Mouse (Mus musculus) midbrain, postnatal 0 days (tissue): ENCODE measurements around the gene Sf3b3. TPM values are rescaled to one million over a fixed set of nuclear protein-coding genes. Genes with fewer than 3 reads are reported as not detected.
"Not testable (repeated sequence)": the region's sequence is repeated elsewhere in the genome, so short reads cannot be mapped to it uniquely, and the experiment has no call there.

Source experiments
- ATAC-seq: fragments of 200-750 bp; cut with Nextera tagmentation; 2 replicates; pipeline ENCODE4 v1.8.0; 2017; ENCODE audit warnings: moderate number of reproducible peaks, mild to moderate bottlenecking, moderate TSS enrichment, moderate library complexity; ENCODE audit not compliant: low FRiP score
- DNase-seq: peaks from one replicate; pipeline ENCODE4 v3.0.0-alpha.2; 2015; ENCODE audit warnings: low spot score
- H3K27ac ChIP-seq: fragments of 300-500 bp; sonication (generic); 2 replicates; pipeline ENCODE4 v1.5.1; 2014; ENCODE audit warnings: low read depth, mild to moderate bottlenecking, low read length, mixed read lengths
- H3K27me3 ChIP-seq: fragments of 300-500 bp; sonication (generic); 2 replicates; pipeline ENCODE4 v1.6.1; 2014; ENCODE audit warnings: low read length, control low read depth, mixed read lengths; ENCODE audit not compliant: insufficient read depth
- H3K36me3 ChIP-seq: fragments of 300-500 bp; sonication (generic); 2 replicates; pipeline ENCODE4 v1.6.1; 2014; ENCODE audit warnings: low read length, control low read depth, mixed read lengths; ENCODE audit not compliant: insufficient read depth
- H3K4me1 ChIP-seq: fragments of 300-500 bp; sonication (generic); 2 replicates; pipeline ENCODE4 v1.6.1; 2014; ENCODE audit warnings: mild to moderate bottlenecking, control low read depth, antibody characterized with exemption, low read length, mixed read lengths; ENCODE audit not compliant: insufficient read depth
- H3K4me2 ChIP-seq: fragments of 300-500 bp; sonication (generic); 2 replicates; pipeline ENCODE4 v1.6.1; 2014; ENCODE audit warnings: low read depth, mild to moderate bottlenecking, low read length, mixed read lengths; ENCODE audit not compliant: poor library complexity, severe bottlenecking
- H3K4me3 ChIP-seq: fragments of 300-500 bp; sonication (generic); 2 replicates; pipeline ENCODE4 v1.5.1; 2014; ENCODE audit warnings: low read depth, mild to moderate bottlenecking, low read length, moderate library complexity
- H3K9ac ChIP-seq: fragments of 300-500 bp; sonication (generic); replicated peaks from 2 replicates; pipeline ENCODE4 v1.6.1; 2014; ENCODE audit warnings: mild to moderate bottlenecking, low read length, moderate library complexity, mixed read lengths; ENCODE audit not compliant: poor library complexity, severe bottlenecking
- H3K9me3 ChIP-seq: fragments of 300-500 bp; sonication (generic); 2 replicates; pipeline ENCODE4 v1.6.1; 2016; ENCODE audit warnings: low read length, control low read depth
- CTCF ChIP-seq: IDR thresholded peaks from 2 replicates; pipeline ENCODE4 v1.5.1; 2016; ENCODE audit warnings: antibody characterized with exemption, mild to moderate bottlenecking
- WGBS: fragments of 180-500 bp; shearing (Covaris S2); extraction: QIAGEN DNeasy Blood & Tissue Kit; methylation state at CpG from one replicate; pipeline ENCODE4 v1.1.7; 2014; 5-methylcytosine and 5-hydroxymethylcytosine counted together
- polyA plus RNA-seq: library from polyadenylated mRNA; unstranded; fragments of >200 nt; fragmentation: Nextera tagmentation; extraction: Ambion mirVana; gene quantifications from 2 replicates; pipeline ENCODE4 v1.2.1, GENCODE M21; 2015
- total RNA-seq: library from RNA; depleted of rRNA; stranded (reverse); fragments of >200 nt; gene quantifications from 2 replicates; pipeline ENCODE4 v1.2.3, GENCODE M21; 2014

The Sf3b3 gene
- total and polyA plus RNA-seq, 2 experiments from 2014 or later, result 65.0 to 82.9 TPM

- ATAC-seq (no peak), DNase-seq (no peak)
- no peak for TF ChIP-seq CTCF
- Histone ChIP-seq H3K36me3 (no peaks in the 10 kb centered on the region), H3K27ac (no peak overlapping the region), H3K27me3 (no peaks in the 10 kb centered on the region), H3K4me1 (no peaks in the 10 kb centered on the region), H3K9ac (no peak overlapping the region), H3K4me3 (no peak overlapping the region), H3K4me2 (no peak overlapping the region), H3K9me3 (no peaks in the 10 kb centered on the region)
- WGBS, result 77% methylated on average over 6 of the region's 6 CpGs
These were observed 56.3 kb downstream of the Sf3b3 start for GRCm38 (mm10) chr8:110790270-110790669.

GRCm38 (mm10) chr8:110789571-110789970, 57.0 kb downstream of the Sf3b3 start:
- no peak overlapping the region for H3K27ac ChIP-seq
- no peaks in the 10 kb centered on the region for H3K4me1 ChIP-seq
- ATAC-seq, result no peak
- H3K27me3 ChIP-seq, result no peaks in the 10 kb centered on the region
- H3K9me3 ChIP-seq, result no peaks in the 10 kb centered on the region
- H3K9ac ChIP-seq, result no peak overlapping the region
- no peak overlapping the region for H3K4me2 ChIP-seq
- no peak for DNase-seq
- H3K4me3 ChIP-seq, result no peak overlapping the region
- WGBS, result 55% methylated on average over 12 of the region's 12 CpGs
- TF ChIP-seq CTCF, result no peak
- H3K36me3 ChIP-seq, result no peaks in the 10 kb centered on the region

DNA sequence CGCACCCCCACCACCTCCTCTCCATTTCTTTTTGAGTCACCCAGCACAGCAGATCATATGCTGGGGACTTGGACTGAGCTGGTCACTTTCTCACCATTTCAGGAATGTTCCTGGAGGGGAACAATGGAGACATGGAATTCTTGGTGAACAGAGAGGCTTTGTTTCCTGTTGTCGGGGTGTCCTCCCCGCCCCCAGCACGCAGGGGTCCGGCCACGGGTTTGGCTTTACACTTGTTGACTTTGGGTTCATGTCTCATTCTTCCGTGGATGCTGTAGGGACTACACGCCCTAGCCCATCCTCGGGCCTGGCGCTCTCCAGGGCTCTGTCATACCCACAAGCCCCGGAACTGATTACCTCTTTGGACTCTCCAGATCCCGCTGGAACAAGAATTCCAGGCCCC, 57.6 kb downstream of the Sf3b3 start:
- H3K27ac ChIP-seq, result no peak overlapping the region
- no peak overlapping the region for H3K4me3 ChIP-seq
- DNase-seq (no peak), ATAC-seq (no peak)
- no peaks in the 10 kb centered on the region for H3K27me3 ChIP-seq
- no peaks in the 10 kb centered on the region for H3K36me3 ChIP-seq
- no peak overlapping the region for H3K9ac ChIP-seq
- WGBS, result 66% methylated on average over 12 of the region's 12 CpGs
- no peak for TF ChIP-seq CTCF
- no peak overlapping the region for H3K4me2 ChIP-seq
- H3K4me1 ChIP-seq, result no peaks in the 10 kb centered on the region
- no peaks in the 10 kb centered on the region for H3K9me3 ChIP-seq

DNA sequence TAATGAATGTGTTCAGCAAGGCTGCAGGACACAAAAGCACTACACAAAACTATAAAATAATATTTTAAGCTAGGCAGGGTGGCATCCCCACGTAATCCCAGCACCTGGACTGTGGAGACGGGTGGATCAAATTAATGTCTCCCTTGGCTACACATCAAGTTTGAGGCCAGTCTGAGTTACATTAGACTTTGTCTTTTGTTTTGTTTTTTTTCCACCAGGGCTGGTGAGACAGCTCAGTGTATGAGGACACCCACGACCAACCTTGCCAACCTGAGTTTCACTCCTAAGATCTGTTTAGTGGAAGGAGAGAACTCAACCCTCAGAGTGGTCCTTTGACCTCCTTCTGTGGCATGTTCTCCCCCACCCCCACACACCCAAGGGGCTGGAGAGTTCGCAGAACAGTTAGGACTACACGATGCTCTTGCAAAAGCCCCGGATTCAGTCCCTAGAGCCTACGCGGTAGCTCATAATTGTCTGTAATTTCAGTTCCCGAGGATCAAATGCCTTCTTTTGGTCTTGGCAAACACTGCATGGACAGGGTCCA, 59.1 kb downstream of the Sf3b3 start:
- Histone ChIP-seq H3K27me3 (no peaks in the 10 kb centered on the region), H3K27ac (no peak overlapping the region), H3K36me3 (no peaks in the 10 kb centered on the region), H3K9me3 (no peaks in the 10 kb centered on the region), H3K9ac (no peak overlapping the region), H3K4me3 (no peak overlapping the region), H3K4me1 (no peaks in the 10 kb centered on the region), H3K4me2 (no peak overlapping the region)
- no peak for TF ChIP-seq CTCF
- no peak for DNase-seq
- 90% methylated on average over 9 of the region's 9 CpGs for WGBS
- ATAC-seq, result no peak

GRCm38 (mm10) chr8:110786934-110787333, 59.7 kb downstream of the Sf3b3 start:
- Histone ChIP-seq H3K4me2 (no peak overlapping the region), H3K27ac (no peak overlapping the region), H3K4me3 (no peak overlapping the region), H3K4me1 (no peaks in the 10 kb centered on the region), H3K9ac (no peak overlapping the region), H3K9me3 (no peaks in the 10 kb centered on the region), H3K27me3 (no peaks in the 10 kb centered on the region), H3K36me3 (no peaks in the 10 kb centered on the region)
- no peak for ATAC-seq
- DNase-seq, result no peak
- no peak for TF ChIP-seq CTCF
- 85% methylated on average over 8 of the region's 8 CpGs for WGBS

DNA sequence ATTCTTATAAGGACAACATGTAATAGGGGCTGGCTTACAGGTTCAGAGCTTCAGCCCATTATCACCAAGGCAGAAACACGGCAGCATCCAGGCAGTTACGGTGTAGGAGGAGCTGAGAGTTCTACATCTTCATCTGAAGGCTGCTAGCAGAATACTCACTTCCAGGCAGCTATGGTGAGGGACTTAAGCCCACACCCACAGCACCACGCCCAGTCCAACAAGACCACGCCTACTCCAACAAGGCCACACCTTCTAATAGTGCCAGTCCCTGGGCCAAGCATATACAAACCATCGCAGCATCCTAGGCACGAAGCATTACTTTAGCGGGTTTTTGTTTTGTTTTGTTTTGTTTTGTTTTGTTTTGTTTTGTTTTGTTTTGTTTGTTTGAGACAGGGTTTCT, 60.1 kb downstream of the Sf3b3 start:
- not testable (repeated sequence) for ATAC-seq, H3K9ac ChIP-seq, H3K9me3 ChIP-seq, H3K27me3 ChIP-seq, H3K27ac ChIP-seq, DNase-seq, H3K4me1 ChIP-seq, H3K36me3 ChIP-seq, H3K4me2 ChIP-seq, H3K4me3 ChIP-seq
- WGBS, result 80% methylated on average over 7 of the region's 7 CpGs
